Mouse (Mus musculus) urinary bladder, adult 18-20 months (tissue): ENCODE results near the gene March1.
"Not testable (repeated sequence)": the region's sequence is repeated elsewhere in the genome, so short reads cannot be mapped to it uniquely, and the experiment has no call there.

ENCODE experiments used
- DNase-seq, 2 experiments: peaks; one replicate each; pipeline ENCODE4 v3.0.0; 2022; ENCODE audit warnings: low spot score in 2 of 2, mixed read lengths in 2 of 2

Gene March1

GRCm38 (mm10) chr8:66317824-66318223 is 700.1 kb downstream of the March1 start:
- DNase-seq: no peak

GRCm38 (mm10) chr8:66323045-66323807 is 705.5 kb downstream of the March1 start:
- DNase-seq: peak in 1 of 2 experiments; percentile 1

DNA sequence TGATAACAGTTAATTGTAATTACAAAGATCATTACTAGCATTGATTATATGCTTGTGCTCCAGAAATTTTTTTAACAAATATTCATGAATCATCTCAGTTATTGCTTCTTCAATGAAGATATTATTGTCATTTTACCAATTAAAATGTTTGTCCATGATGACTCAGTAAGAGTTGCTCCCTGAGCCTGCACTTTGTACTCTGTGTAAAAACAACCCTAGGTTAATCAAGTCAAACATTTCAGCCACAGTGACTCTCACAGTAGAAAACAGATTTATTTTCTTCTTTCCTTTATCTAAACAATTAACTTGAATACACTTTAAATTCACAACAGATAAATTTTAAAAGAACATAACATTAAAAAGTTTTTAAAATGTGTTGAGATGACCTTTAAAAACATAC is 708.7 kb downstream of the March1 start:
- no peak for DNase-seq

DNA sequence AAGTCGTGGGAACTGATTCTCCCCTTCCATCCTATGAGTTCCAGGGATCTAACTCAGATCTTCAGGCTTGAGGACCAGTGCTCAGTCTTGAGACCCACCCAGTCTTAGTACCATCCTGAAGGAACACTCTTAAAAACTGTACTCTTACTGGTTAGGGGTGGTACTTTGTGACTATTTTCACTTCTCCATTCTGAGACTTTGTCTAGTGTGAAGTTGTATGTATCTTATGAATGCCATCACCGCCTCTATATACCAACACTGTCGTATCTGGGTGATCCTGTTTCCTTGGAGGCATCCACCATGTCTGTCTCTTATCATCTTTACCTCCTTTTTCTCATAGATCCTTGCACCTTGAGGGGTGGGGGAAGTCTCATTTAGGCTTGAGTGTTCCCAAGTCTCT is 714.5 kb downstream of the March1 start:
- DNase-seq: no peak

DNA sequence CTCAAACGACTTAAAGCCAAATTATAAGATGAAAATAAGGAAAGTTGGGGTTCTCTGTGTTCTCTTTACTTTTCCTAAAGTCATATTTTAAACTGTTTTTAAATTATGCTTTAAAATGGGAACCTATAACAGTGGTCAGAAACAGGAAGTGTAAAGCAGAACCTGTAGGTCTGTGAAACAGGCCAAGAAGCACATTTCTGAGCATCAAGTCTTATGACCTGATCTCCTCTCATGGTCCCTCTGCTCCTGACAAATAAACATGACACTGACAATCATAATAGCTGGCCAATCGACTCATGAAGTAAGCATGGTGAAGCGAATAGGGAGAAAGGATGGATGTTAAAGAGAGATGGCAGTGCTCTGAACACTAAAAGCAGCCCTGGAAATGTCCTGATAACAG is 716.6 kb downstream of the March1 start:
- no peak for DNase-seq

GRCm38 (mm10) chr8:66339551-66339950 is 721.9 kb downstream of the March1 start:
- DNase-seq: no peak

DNA sequence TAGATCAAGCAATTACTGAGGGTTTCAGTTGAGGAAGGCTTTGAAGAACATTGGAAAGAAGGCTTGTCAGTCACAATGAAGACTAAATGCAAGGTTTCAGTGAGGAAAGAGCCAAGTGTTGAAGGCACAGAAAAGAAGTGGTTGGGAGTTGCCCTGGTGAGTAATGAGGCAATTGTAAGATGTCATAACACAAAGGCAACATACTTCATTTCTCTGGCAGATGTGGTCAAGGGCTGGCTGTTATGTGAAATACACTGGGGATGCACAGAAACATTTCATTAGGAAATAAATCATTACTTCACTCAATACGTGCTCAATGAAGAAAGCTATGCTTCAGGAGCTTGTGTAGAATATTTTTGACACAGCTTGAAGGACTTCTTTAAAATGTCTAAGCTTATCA is 725.2 kb downstream of the March1 start:
- no peak for DNase-seq

DNA sequence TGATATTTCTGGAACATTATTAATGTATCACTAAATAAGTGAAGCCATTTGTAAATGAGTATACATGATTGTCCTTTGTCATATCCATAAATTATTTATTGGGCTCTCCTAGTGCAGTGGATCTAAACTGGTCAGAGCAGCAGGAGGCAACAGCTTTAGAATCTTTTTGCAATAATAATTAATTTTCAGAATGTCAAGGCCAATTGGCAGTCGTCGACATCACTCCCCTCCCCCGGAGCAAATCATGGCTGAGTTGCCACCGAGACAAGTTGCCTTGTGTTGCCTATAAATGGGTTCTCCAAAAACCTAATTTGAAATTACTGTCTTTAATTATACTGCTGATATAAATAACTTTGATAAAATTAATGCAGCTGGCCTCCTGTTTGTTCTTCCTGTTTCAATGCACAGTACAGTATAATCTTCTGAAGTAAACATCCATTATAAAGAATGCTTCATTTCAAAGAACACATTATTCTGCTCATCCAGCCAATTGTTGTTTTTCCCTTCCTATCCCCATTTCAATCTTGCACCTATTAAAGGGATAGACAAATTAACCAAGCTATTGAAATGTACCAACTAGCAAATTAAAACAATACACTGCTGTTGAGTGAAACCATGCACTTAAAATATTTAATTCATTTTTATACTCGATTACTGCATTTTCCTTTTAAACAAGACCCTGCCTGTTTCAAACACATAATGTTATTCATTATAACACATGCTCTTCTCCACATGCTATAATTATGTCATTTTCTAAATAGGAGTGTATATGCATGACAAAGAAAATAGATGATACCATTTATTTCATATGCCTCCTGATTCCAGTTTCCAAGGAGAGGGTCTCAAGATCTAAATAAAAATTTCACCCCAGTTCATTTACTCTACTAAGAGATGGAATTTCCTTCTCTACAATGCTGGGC is 745.4 kb downstream of the March1 start:
- no peak for DNase-seq

GRCm38 (mm10) chr8:66383694-66384373 is 766.1 kb downstream of the March1 start:
- no peak for DNase-seq

DNA sequence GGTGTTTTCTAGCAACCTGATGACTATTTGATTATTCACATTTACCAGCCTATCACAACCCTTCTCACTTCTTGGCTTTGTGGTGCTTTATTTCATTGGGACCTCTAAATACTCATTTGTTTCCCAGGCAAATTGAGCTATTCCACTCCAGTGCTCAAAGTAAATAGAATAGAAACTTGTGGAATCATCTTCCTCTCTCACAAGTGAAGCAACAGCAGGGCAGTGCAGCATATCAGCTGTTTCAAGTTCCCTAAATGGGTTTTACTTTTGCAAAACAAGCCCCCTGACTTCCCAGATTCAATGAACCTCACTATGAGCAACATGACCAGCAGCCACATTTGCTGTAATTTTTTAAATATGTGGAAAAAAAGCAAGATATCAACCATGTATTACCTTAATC is 768.3 kb downstream of the March1 start:
- DNase-seq: no peak

DNA sequence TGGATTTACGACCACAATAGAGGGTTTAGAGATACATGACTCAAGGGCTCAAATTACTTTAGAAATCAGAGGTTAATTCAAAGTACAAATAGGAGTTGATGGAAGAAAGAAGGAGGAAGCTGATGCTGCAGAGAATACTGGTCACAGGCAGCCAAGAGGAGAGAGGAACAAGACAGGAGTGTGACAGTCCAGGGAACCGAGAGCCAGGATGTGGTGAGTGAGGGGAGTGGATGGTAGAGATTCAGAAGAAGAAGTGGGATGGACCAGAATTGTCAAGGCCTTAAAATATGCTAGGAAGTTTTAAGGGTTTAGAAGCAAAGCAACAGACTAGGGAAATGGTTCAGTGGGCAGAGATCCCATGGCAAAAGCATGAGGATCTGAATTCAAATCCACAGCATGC is 771.0 kb downstream of the March1 start:
- no peak for DNase-seq

DNA sequence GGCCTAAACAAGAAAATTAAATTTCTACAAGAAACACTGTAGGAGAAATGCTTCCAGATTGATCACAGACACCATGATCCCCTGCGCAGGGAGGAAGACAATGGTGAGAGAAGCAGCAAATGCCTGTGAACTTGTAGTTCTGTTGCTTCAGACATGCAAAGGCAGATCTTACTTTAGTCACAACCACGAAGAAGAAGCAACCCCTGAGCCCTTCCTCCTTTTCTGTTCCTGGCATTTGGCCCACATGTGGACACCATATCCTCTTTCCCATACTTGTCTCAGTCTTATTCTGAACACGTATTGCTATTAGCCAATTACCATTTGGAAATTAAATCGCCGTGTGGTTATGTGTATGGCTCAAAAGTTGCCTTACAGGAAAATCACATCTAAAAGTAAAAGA is 773.9 kb downstream of the March1 start:
- no peak for DNase-seq

DNA sequence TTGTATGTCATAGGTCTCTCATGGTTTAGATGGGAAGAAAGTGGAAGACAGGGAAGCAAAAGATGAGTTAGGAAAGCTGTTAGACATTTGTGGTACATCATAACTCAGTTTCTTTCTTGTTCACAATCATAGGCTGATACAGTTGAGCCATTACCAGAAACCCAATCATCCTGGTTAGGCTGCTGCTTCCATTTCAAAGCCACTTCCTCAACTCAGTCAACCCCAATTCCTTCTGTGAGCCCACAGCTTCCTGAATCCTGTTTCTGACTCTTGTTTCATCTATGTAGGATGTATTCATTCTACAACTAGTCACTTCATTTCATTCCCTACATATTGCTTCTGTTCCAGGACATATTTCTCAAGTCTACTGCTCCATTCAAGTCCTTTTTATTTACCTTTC is 775.2 kb downstream of the March1 start:
- no peak for DNase-seq

DNA sequence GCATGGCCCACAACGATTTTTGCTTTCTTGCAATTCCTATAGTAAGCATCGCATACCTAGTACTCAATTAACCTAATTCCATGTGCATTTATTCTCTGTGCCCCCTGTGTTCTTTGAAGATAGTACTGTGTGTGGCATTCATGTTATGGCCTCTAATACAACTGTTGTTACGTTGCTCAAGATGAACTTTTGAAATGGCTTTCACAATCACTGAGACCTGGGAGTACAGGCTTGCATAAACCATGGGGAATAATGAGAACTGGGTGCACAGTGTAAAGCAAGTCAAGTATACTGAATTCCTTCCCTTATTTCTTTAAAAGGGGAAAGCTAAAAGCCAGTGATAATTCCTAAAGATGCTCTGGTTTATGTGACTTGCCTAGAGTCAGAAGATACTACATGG is 776.4 kb downstream of the March1 start:
- DNase-seq: no peak

DNA sequence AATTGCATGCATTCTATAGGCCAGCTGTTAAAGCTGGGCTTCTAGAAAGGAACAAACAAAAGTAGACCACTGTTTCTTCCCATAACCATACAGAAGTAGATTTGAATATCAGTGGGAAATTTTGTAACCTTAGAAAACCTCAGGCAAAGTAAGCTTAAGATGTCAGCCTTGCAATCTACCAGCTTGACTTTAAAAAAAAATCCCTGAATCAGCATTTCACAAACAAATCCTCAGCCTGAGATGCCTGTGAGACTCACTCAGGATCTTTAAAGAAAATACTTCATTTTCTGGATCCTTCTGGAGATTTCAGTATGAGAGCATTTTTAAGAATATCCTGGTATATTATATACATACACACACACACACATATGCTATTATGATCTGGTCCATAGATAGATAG is 780.1 kb downstream of the March1 start:
- DNase-seq: no peak

DNA sequence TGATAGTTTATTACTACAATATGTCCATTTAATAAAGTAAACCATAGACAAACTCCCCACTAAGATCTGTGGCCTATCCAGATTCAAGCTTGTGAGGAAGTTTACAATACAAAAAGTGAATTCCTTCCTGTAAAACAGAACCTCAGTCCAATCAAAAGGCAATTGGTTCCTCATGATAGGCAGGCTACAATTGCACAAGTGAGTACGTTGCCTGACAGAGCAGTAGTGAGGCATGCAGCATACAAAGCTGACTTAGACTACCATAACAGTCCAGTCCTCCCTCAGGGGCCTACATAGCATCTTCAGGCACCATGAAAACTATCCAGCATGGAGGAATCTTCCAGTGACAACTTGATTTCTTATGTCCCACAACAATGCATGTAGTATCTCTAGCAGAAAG is 782.4 kb downstream of the March1 start:
- no peak for DNase-seq

GRCm38 (mm10) chr8:66404711-66405414 is 787.2 kb downstream of the March1 start:
- no peak for DNase-seq

DNA sequence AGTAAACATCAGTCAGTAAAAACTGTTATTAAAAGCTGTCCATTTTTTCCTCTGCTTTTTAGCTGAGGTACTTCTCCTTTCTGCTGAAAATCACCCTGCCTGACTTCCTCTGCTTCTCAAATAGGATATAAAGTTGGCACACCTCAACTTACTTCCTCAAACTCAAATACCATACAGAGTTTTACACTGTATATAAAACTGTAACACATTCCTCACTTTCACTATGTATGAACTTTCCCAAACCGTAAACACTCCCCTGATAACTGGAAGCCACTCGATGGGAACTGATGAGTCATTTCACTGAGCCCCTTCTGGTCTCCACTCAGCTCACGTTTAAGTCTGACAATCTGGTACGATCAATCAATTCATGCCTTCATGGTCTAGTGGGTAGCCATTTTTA is 788.1 kb downstream of the March1 start:
- not testable (repeated sequence) for DNase-seq

DNA sequence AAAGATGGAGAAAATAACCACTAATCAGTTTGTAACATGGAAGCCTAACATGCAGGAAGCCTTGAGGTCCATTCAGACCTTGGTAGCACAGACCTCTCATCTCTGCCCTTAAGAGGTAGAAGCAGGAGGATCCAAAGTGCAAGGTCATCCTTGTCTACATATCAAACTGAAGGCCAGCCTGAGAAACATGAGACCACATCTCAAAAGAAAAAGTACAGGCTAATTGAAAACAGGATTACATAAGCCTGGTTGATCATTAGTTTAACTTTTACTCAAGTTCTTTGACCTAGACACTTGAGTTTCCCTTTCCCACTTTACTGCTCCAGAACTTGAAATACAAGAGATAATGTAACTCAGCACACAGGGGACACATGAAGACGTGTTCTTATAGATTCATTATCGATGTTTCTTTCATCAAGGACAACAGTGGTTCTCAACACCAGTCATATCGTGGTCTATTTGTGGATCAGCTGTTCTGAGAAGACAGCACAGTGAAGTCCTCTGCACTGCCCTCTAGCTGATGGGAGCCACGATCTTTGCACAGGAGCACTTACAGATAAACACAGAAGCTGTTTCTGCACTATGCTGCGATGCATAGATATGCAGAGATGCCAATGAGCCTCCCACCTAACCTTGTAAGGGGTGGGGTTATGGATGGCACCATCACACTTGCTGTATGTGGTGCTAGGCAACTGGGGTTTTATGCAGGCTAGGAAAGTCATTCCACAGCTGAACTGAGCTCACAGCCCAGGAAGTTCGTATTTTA is 789.1 kb downstream of the March1 start:
- no peak for DNase-seq

DNA sequence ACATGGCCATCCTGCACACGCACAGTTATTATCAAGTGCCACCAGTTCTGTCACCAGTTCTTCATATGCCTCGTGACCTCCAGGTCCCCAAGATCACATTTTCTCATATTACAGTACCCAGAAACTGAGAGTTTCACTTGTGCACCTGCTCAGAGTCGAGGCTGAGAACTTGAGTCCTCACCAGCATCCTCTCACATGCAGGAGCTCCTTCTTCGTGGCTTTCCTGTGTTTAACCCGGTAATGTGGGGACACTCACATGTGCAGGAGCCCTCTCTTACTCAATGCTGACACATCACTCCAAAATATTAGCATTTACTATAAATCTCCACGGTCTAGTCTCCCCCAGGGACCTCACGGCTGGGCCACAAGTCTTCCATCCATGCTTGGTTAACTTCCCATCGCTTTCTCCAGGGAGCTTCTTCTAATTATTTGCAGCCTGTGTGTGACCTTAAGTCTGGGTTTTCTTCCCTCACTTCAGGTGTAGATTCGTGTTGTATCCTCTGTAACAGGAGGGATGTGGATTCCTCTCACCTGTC is 792.4 kb downstream of the March1 start:
- DNase-seq: no peak

- DNase-seq: no peak
These were observed 795.4 kb downstream of the March1 start for GRCm38 (mm10) chr8:66413101-66413500.
